Mouse (Mus musculus) CD4-positive naive resting alpha-beta T cell, adult 57 days (primary cell): Measurements from ENCODE around the gene Gapdhs. TPM values are rescaled to one million over a fixed set of nuclear protein-coding genes. Genes with fewer than 3 reads are reported as not detected.

Experiments used
- total RNA-seq: library from RNA; stranded (reverse); gene quantifications from one replicate; pipeline ENCODE4 v1.2.4, GENCODE M21; 2023

Gapdhs gene
- total RNA-seq, result not detected

DNA sequence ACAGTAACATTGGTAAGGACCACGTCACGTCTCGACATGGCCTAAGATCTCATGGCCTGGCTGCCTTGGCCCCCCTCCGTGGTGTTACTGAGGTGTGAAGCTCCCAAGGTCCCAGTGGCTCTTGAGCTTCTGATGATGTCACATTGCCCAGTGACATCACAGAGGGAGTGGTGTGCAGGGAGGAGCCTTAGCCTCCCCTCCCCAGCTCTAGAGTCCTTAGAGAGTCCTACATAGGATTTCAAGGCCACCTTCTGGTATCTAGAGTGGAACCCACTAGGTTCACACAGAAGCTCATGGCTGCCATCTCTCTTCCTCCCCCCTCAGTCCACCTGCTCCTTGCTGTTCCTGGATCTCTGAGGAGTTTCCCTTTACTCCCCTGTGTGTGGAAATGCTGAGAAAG is at the start of gene Gapdhs:
TSS of gene Gapdhs (minus strand) at position 65 of the 400 bp plus-strand sequence.

DNA sequence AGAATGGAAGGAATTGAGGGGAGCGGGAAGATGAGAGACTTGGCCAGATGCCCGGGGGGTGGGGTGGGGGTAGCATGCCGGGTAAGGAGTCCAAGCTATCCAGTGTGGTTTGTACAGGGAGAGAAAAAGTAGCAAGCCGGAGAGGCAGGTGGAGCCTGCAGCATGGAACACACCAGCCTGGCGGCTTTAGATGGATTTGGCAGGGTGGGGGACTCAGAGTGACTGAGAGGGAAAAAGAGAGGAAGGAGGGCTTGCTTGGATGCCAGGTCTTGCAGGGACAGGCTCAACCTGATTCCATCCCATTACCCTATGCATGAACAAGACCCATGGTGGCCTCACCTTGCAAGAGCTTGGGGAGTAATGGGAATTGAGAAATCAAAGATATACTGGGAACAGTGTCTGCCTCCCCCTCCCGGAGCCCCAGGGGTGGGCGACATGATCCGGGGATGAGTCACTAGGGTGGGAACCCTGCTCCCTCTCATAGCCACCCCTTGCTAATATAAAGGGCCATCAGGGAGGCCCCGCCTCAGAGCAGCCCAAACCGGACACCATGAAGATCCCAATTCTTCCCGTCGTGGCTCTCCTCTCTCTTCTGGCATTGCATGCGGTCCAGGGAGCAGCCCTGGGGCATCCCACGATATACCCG is 44.0 kb upstream of the Gapdhs start, which contains the start of gene Krtdap:
TSS of gene Krtdap (plus strand) at position 520 of the 646 bp plus-strand sequence.

DNA sequence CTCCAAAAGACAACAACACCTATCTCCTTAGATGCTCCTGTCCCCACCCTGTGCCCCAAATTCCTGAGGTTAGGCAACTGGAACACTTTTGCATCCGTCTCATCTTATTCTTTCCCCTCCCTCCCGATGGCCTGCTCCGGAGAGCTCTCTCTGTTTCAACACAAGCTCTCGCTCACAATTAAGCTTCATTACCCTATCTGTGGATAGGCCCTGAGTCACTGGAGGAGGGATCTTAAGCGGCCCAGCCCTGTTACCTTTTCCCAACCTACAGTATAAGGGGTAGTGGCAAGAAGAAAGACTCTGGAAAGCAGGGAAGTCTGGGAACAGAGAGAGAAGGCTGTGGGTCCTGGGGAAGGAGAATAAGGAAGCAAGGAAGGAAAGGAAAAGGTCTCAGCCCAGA is 20.0 kb upstream of the Gapdhs start, which contains the start of gene Dmkn:
TSS of gene Dmkn (plus strand) at position 301 of the 400 bp plus-strand sequence.

DNA sequence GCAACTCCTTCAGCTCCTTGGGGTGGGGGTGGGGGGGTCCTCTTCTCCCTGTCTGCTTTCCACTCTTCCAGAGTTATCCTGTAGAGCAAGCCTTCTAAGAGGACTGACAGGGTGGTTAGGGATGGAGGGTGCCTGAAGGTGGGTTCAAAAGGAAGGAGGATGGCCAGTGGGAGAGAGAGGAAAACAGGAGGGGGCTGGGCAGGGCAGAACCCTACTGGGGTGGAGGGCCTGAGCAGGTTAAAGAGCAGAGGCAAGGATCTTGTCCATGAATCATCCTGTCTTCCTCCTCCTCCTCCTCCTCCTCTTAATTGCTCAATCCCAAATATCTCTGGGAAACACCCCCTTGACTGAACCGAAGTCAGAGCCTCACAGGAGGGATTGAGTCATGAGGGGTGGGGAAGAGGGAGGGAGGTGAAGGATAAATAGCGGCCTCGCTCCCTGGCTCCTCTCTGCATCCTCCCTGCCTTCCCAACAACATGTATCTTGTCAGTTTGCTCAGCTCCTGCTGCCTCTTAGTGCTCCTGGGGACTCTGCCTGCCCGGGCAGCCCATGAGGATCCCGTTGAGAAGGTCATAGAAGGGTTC is 7.7 kb upstream of the Gapdhs start, which contains the start of gene Sbsn:
TSS of gene Sbsn (plus strand) at position 386 of the 584 bp plus-strand sequence.

DNA sequence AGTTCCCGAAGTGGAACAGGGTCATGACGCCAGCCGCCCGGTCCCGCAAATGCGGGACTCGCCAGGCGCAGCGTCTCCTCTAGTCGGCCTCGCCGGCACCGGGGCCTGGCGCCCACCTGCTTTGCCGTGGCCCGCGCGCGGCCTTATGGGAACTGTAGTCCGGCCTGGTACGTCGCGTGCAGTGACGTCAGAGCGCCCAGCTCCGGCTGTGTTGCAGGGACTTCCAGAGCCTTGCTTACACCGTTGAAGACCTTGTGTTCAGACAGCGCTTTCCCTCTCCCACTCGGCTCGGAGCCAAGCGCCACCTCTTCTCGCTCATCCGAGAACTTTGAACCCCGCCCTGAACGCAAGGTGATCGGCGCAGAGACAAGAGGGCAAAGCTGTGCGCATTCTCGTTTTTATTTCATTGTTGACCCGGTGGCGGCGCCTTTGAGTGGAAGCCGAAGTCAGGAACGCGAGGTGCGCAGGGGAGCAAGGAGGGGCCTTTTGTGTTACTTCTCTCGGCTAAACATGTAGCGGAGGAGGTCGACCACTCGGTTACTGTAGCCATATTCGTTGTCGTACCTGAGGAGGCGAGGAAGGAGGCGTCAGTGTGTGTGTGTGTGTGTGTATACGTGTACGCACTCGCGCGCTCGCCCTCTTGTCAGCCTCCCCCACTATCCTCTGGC is 14.0 kb downstream of the Gapdhs start, which contains the start of gene Tmem147:
TSS of gene Tmem147 (minus strand) at position 145 of the 668 bp plus-strand sequence.

DNA sequence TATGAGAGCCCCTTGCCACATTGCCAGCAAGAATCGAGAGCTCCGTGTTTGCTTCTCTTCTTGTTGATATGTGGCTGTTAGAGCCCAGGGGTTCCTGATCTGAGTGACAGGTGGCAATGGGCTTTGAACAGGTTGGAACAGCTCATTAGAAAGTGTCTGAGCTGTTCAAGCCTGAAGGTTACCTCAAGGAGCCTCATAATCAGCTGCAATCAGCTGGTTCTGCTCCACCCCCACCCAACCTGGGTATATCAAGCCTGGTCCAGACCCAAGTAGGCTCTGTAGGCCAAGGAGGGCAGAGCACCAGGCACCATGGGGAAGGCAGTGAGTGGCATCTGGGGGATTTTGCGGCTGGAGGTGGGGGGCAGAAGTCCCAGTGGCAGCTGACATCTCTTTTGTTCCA is 31.5 kb downstream of the Gapdhs start, which contains the start of gene Atp4a:
TSS of gene Atp4a (plus strand) at position 268 of the 400 bp plus-strand sequence.

DNA sequence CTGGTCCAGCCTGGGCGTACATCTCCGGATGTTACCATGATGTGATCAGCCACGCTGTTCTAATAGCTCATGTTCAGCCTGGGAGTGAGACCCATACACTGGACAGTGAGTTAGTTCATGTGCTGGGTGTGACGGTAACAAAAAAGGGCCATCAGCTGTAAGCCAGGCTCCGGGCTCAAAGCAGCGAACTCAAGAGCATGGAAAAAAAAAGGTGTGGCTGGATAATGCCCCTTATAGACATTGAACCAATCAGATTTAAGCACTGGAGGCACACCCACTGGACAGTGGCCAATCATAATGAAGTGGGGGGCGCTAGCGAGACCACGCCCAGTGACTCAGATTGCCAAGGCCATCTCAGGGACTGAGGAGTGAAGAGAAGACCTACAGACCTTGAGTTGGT is 44.9 kb downstream of the Gapdhs start, which contains the start of gene 2200002J24Rik:
TSS of gene 2200002J24Rik (plus strand) at position 338 of the 400 bp plus-strand sequence.

Other genes starting within 250 kb of the Gapdhs start
- gene Arhgap33, start 208.6 kb downstream of the Gapdhs start, total RNA-seq, result 4.6 TPM
- gene Hspb6, start 191.5 kb downstream of the Gapdhs start, total RNA-seq, result 3.4 TPM
- gene Proser3, start 191.4 kb downstream of the Gapdhs start, total RNA-seq, result 13.1 TPM
- gene Lin37, start 183.8 kb downstream of the Gapdhs start, total RNA-seq, result 46.5 TPM
- 83.1 TPM for gene U2af1l4, start 180.4 kb downstream of the Gapdhs start, total RNA-seq
- 23.5 TPM for gene Gm49396, start 180.3 kb downstream of the Gapdhs start, total RNA-seq
- gene Psenen, start 180.1 kb downstream of the Gapdhs start, total RNA-seq, result 116 TPM
- 54.7 TPM for gene Igflr1, start 178.3 kb downstream of the Gapdhs start, total RNA-seq
- 115 TPM for gene Kmt2b, start 155.0 kb downstream of the Gapdhs start, total RNA-seq
- 0.59 TPM for gene Zbtb32, start 144.8 kb downstream of the Gapdhs start, total RNA-seq
- gene Upk1a, start 130.8 kb downstream of the Gapdhs start, total RNA-seq, result 0.68 TPM
- 196 TPM for gene Cox6b1, start 117.5 kb downstream of the Gapdhs start, total RNA-seq
- not detected for gene Etv2, start 107.8 kb downstream of the Gapdhs start, total RNA-seq
- 105 TPM for gene Rbm42, start 93.4 kb downstream of the Gapdhs start, total RNA-seq
- 22.8 TPM for gene Haus5, start 78.7 kb downstream of the Gapdhs start, total RNA-seq
- not detected for gene Pmis2, start 72.1 kb downstream of the Gapdhs start, total RNA-seq
- not detected for gene 2200002J24Rik, start 44.8 kb downstream of the Gapdhs start, total RNA-seq
- not detected for gene Atp4a, start 31.5 kb downstream of the Gapdhs start, total RNA-seq
- 41.1 TPM for gene Tmem147, start 14.1 kb downstream of the Gapdhs start, total RNA-seq
- 4.5 TPM for gene Sbsn, start 7.8 kb upstream of the Gapdhs start, total RNA-seq
- gene Dmkn, start 20.1 kb upstream of the Gapdhs start, total RNA-seq, result not detected
- gene Krtdap, start 44.2 kb upstream of the Gapdhs start, total RNA-seq, result not detected
- 0.86 TPM for gene Ffar2, start 80.1 kb upstream of the Gapdhs start, total RNA-seq
- gene Ffar3, start 112.5 kb upstream of the Gapdhs start, total RNA-seq, result not detected
- 0.30 TPM for gene Ffar1, start 117.9 kb upstream of the Gapdhs start, total RNA-seq
- 33.5 TPM for gene Cd22, start 136.7 kb upstream of the Gapdhs start, total RNA-seq
- gene Mag, start 171.2 kb upstream of the Gapdhs start, total RNA-seq, result not detected
- not detected for gene Hamp2, start 181.0 kb upstream of the Gapdhs start, total RNA-seq
- gene Hamp, start 200.4 kb upstream of the Gapdhs start, total RNA-seq, result not detected
- 168 TPM for gene Usf2, start 213.1 kb upstream of the Gapdhs start, total RNA-seq
- 2.9 TPM for gene Lsr, start 229.8 kb upstream of the Gapdhs start, total RNA-seq
- not detected for gene Fam187b, start 230.1 kb upstream of the Gapdhs start, total RNA-seq